Mouse (Mus musculus) liver, adult 2 months (tissue): ENCODE data around the gene Rrp1. TPM values are rescaled to one million over a fixed set of nuclear protein-coding genes. Genes with fewer than 3 reads are reported as not detected.

Experiments
- DNase-seq: peaks from one replicate; pipeline ENCODE4 v3.0.0-alpha.2; 2011; ENCODE audit warnings: low read depth, low spot score; ENCODE audit errors: extremely low read depth
- H3K27ac ChIP-seq: fragments of 200-500 bp; replicated peaks from 2 replicates; pipeline ENCODE4 v1.5.1; 2012; ENCODE audit warnings: low read depth, mild to moderate bottlenecking, control low read depth, inconsistent platforms, low read length; ENCODE audit not compliant: insufficient read depth
- H3K27me3 ChIP-seq: fragments of 200-500 bp; 2 replicates; pipeline ENCODE4 v1.6.1; 2012; ENCODE audit warnings: mild to moderate bottlenecking, moderate library complexity, low read length, inconsistent platforms; ENCODE audit not compliant: control insufficient read depth, insufficient read depth
- H3K36me3 ChIP-seq: fragments of 200-500 bp; 2 replicates; pipeline ENCODE4 v1.6.1; 2012; ENCODE audit warnings: low read length, inconsistent platforms; ENCODE audit not compliant: control insufficient read depth, insufficient read depth
- H3K4me1 ChIP-seq: fragments of 200-500 bp; 2 replicates; pipeline ENCODE4 v1.6.1; 2011; ENCODE audit warnings: low read length; ENCODE audit not compliant: control insufficient read depth, insufficient read depth
- H3K4me3 ChIP-seq: fragments of 200-500 bp; 2 replicates; pipeline ENCODE4 v1.5.1; 2011; ENCODE audit warnings: low read depth, mild to moderate bottlenecking, control low read depth, low read length, moderate library complexity; ENCODE audit not compliant: insufficient read depth
- H3K79me2 ChIP-seq: fragments of 200-500 bp; 2 replicates; pipeline ENCODE4 v1.6.1; 2012; ENCODE audit warnings: inconsistent platforms, mild to moderate bottlenecking, low read length, moderate library complexity; ENCODE audit not compliant: control insufficient read depth, insufficient read depth
- H3K9ac ChIP-seq: fragments of 200-500 bp; 2 replicates; pipeline ENCODE4 v1.6.1; 2012; ENCODE audit warnings: low read depth, mild to moderate bottlenecking, control low read depth, inconsistent platforms, low read length
- CTCF ChIP-seq: fragments of 200-500 bp; IDR thresholded peaks from 2 replicates; pipeline ENCODE4 v1.5.1; 2011; ENCODE audit warnings: low read depth, low read length, control low read depth
- POLR2A ChIP-seq: fragments of 200-500 bp; IDR thresholded peaks from 2 replicates; pipeline ENCODE4 v1.6.1; 2011; ENCODE audit warnings: low read length, control low read depth; ENCODE audit not compliant: insufficient read depth; ENCODE audit errors: extremely low read depth
- WGBS: fragments of 180-500 bp; shearing (Covaris S2); methylation state at CpG from one replicate; pipeline ENCODE4 v1.1.7; 2018; 5-methylcytosine and 5-hydroxymethylcytosine counted together
- polyA plus RNA-seq: library from polyadenylated mRNA; depleted of rRNA; stranded (reverse); fragments of >200 nt; gene quantifications from 2 replicates; pipeline ENCODE4 v1.2.3, GENCODE M21; 2012
- total RNA-seq: library from RNA; depleted of rRNA; stranded (reverse); fragments of >200 nt; gene quantifications from 2 replicates; pipeline ENCODE4 v1.2.3, GENCODE M21; 2014

Gene Rrp1
- total and polyA plus RNA-seq, 2 experiments: 37.6 to 41.9 TPM

- Histone ChIP-seq H3K79me2 (no peaks in the 10 kb centered on the region), H3K27ac (no peak overlapping the region), H3K27me3 (no peaks in the 10 kb centered on the region), H3K4me3 (no peak overlapping the region), H3K36me3 (peaks cover 2% of the 10 kb centered on the region; the same call in 1 of the 2 replicates), H3K4me1 (no peaks in the 10 kb centered on the region), H3K9ac (no peak overlapping the region)
- DNase-seq: no peak
- 61% methylated on average over 17 of the region's 17 CpGs for WGBS
- TF ChIP-seq CTCF (no peak), POLR2A (no peak)
Measured at GRCm38 (mm10) chr10:78399090-78399657, 13.7 kb downstream of the Rrp1 start.

- Histone ChIP-seq H3K9ac (no peak overlapping the region), H3K79me2 (no peaks in the 10 kb centered on the region), H3K4me3 (no peak overlapping the region), H3K4me1 (peaks cover 2% of the 10 kb centered on the region; the same call in 1 of the 2 replicates), H3K27ac (no peak overlapping the region), H3K36me3 (no peaks in the 10 kb centered on the region; the same call in 1 of the 2 replicates), H3K27me3 (no peaks in the 10 kb centered on the region)
- no peak for DNase-seq
- TF ChIP-seq POLR2A: no peak
- TF ChIP-seq CTCF: no peak
- whole genome bisulfite sequencing: 63% methylated on average over 4 of the region's 4 CpGs
Measured at GRCm38 (mm10) chr10:78396625-78396885, 16.3 kb downstream of the Rrp1 start.

GRCm38 (mm10) chr10:78395819-78396624, 16.8 kb downstream of the Rrp1 start:
- H3K36me3 ChIP-seq: no peaks in the 10 kb centered on the region

GRCm38 (mm10) chr10:78395377-78395776, 17.5 kb downstream of the Rrp1 start:
- 98% methylated on average over 3 of the region's 3 CpGs for WGBS
- DNase-seq: no peak

More at GRCm38 (mm10) chr10:78395819-78396624, 16.8 kb downstream of the Rrp1 start:
- peaks cover 2% of the 10 kb centered on the region; the same call in 1 of the 2 replicates for H3K4me1 ChIP-seq
- no peaks in the 10 kb centered on the region for H3K79me2 ChIP-seq
- no peak for TF ChIP-seq POLR2A
- TF ChIP-seq CTCF: peak; percentile 88
- 18% methylated on average over 17 of the region's 17 CpGs for WGBS
- DNase-seq: peak; percentile 66
- H3K27me3 ChIP-seq: no peaks in the 10 kb centered on the region; the same call in 1 of the 2 replicates
- no peak overlapping the region for H3K9ac ChIP-seq
- no peak overlapping the region for H3K4me3 ChIP-seq
- H3K27ac ChIP-seq: no peak overlapping the region

GRCm38 (mm10) chr10:78392072-78392471, 20.8 kb downstream of the Rrp1 start:
- Histone ChIP-seq H3K4me1 (peaks cover 2% of the 10 kb centered on the region; the same call in 1 of the 2 replicates), H3K27ac (no peak overlapping the region), H3K4me3 (no peak overlapping the region), H3K27me3 (no peaks in the 10 kb centered on the region; the same call in 1 of the 2 replicates), H3K9ac (no peak overlapping the region), H3K36me3 (no peaks in the 10 kb centered on the region), H3K79me2 (no peaks in the 10 kb centered on the region)
- TF ChIP-seq POLR2A (no peak), CTCF (peak; percentile 94)
- 3% methylated on average over 18 of the region's 18 CpGs for WGBS
- peak; percentile 46 for DNase-seq

More at GRCm38 (mm10) chr10:78395377-78395776, 17.5 kb downstream of the Rrp1 start:
- no peaks in the 10 kb centered on the region for H3K36me3 ChIP-seq
- no peak for TF ChIP-seq POLR2A
- TF ChIP-seq CTCF: no peak
- H3K27ac ChIP-seq: no peak overlapping the region
- H3K4me3 ChIP-seq: no peak overlapping the region
- H3K79me2 ChIP-seq: no peaks in the 10 kb centered on the region
- peaks cover 2% of the 10 kb centered on the region; the same call in 1 of the 2 replicates for H3K4me1 ChIP-seq
- H3K27me3 ChIP-seq: no peaks in the 10 kb centered on the region; the same call in 1 of the 2 replicates
- H3K9ac ChIP-seq: no peak overlapping the region

GRCm38 (mm10) chr10:78390982-78391470, 21.8 kb downstream of the Rrp1 start:
- no peak overlapping the region for H3K4me3 ChIP-seq
- H3K9ac ChIP-seq: no peak overlapping the region
- TF ChIP-seq POLR2A: no peak
- TF ChIP-seq CTCF: no peak
- H3K36me3 ChIP-seq: no peaks in the 10 kb centered on the region
- no peak overlapping the region for H3K27ac ChIP-seq
- no peak for DNase-seq
- peaks cover 2% of the 10 kb centered on the region; the same call in 1 of the 2 replicates for H3K4me1 ChIP-seq
- 66% methylated on average over 4 of the region's 4 CpGs for WGBS
- H3K27me3 ChIP-seq: no peaks in the 10 kb centered on the region; the same call in 1 of the 2 replicates
- no peaks in the 10 kb centered on the region for H3K79me2 ChIP-seq
